Mouse (Mus musculus) midbrain, embryonic 12.5 days (tissue): ENCODE results near the gene Lmo7. TPM values are rescaled to one million over a fixed set of nuclear protein-coding genes. Genes with fewer than 3 reads are reported as not detected.

ENCODE experiments used
- ATAC-seq: fragments of 200-750 bp; cut with Nextera tagmentation; 2 replicates; pipeline ENCODE4 v1.8.0; 2017; ENCODE audit warnings: low read depth, moderate TSS enrichment, moderate library complexity; ENCODE audit not compliant: low FRiP score
- H3K27ac ChIP-seq: fragments of 300-500 bp; sonication (generic); replicated peaks from 2 replicates; pipeline ENCODE4 v1.5.1; 2016; ENCODE audit warnings: mild to moderate bottlenecking
- H3K27me3 ChIP-seq: fragments of 300-500 bp; sonication (generic); 2 replicates; pipeline ENCODE4 v1.6.1; 2016; ENCODE audit warnings: mild to moderate bottlenecking
- H3K36me3 ChIP-seq: fragments of 300-500 bp; sonication (generic); 2 replicates; pipeline ENCODE4 v1.6.1; 2016
- H3K4me1 ChIP-seq: fragments of 300-500 bp; sonication (generic); 2 replicates; pipeline ENCODE4 v1.6.1; 2016
- H3K4me2 ChIP-seq: fragments of 300-500 bp; sonication (generic); replicated peaks from 2 replicates; pipeline ENCODE4 v1.6.1; 2016; ENCODE audit warnings: mild to moderate bottlenecking, moderate library complexity
- H3K4me3 ChIP-seq: fragments of 300-500 bp; sonication (generic); 2 replicates; pipeline ENCODE4 v1.5.1; 2016; ENCODE audit warnings: mild to moderate bottlenecking
- H3K9ac ChIP-seq: fragments of 300-500 bp; sonication (generic); replicated peaks from 2 replicates; pipeline ENCODE4 v1.6.1; 2016; ENCODE audit warnings: mild to moderate bottlenecking, moderate library complexity
- H3K9me3 ChIP-seq: fragments of 300-500 bp; sonication (generic); 2 replicates; pipeline ENCODE4 v1.6.1; 2016; ENCODE audit warnings: mild to moderate bottlenecking
- WGBS: fragments of 180-500 bp; shearing (Covaris S2); methylation state at CpG from one replicate; pipeline ENCODE4 v1.1.7; 2016; 5-methylcytosine and 5-hydroxymethylcytosine counted together
- polyA plus RNA-seq: library from polyadenylated mRNA; unstranded; fragments of >200 nt; fragmentation: Nextera tagmentation; extraction: Ambion mirVana; gene quantifications from 2 replicates; pipeline ENCODE4 v1.2.1, GENCODE M21; 2016

The Lmo7 gene
- polyA plus RNA-seq, 1 experiment from 2014 or later = 4.3 TPM

- Histone ChIP-seq H3K4me2 (no peak overlapping the region), H3K36me3 (no peaks in the 10 kb centered on the region), H3K27me3 (no peaks in the 10 kb centered on the region), H3K4me3 (no peak overlapping the region), H3K27ac (no peak overlapping the region), H3K4me1 (no peaks in the 10 kb centered on the region), H3K9me3 (no peaks in the 10 kb centered on the region), H3K9ac (no peak overlapping the region)
- no peak for ATAC-seq
- 93% methylated on average over 25 of the region's 25 CpGs for WGBS
Observed at GRCm38 (mm10) chr14:101930576-101931447, 201.1 kb downstream of the Lmo7 start.

- H3K27ac ChIP-seq = no peak overlapping the region
Observed at GRCm38 (mm10) chr14:101931448-101931750, 201.6 kb downstream of the Lmo7 start.

GRCm38 (mm10) chr14:101933551-101933950, 203.8 kb downstream of the Lmo7 start:
- H3K4me3 ChIP-seq = no peak overlapping the region
- H3K9ac ChIP-seq = no peak overlapping the region
- no peaks in the 10 kb centered on the region for H3K36me3 ChIP-seq
- H3K4me2 ChIP-seq = no peak overlapping the region
- no peaks in the 10 kb centered on the region for H3K4me1 ChIP-seq
- no peak overlapping the region for H3K27ac ChIP-seq
- H3K27me3 ChIP-seq = no peaks in the 10 kb centered on the region
- no peaks in the 10 kb centered on the region for H3K9me3 ChIP-seq
- WGBS = 81% methylated on average over 9 of the region's 9 CpGs
- no peak for ATAC-seq

More at GRCm38 (mm10) chr14:101931448-101931750, 201.6 kb downstream of the Lmo7 start:
- 93% methylated on average over 4 of the region's 4 CpGs for WGBS
- no peak overlapping the region for H3K4me3 ChIP-seq
- no peaks in the 10 kb centered on the region for H3K27me3 ChIP-seq
- H3K9ac ChIP-seq = no peak overlapping the region
- no peaks in the 10 kb centered on the region for H3K9me3 ChIP-seq
- no peak overlapping the region for H3K4me2 ChIP-seq
- H3K36me3 ChIP-seq = no peaks in the 10 kb centered on the region
- no peak for ATAC-seq
- H3K4me1 ChIP-seq = no peaks in the 10 kb centered on the region

- H3K4me3 ChIP-seq = no peak overlapping the region
- H3K9ac ChIP-seq = no peak overlapping the region; the same call in 1 of the 2 replicates
- no peak overlapping the region for H3K27ac ChIP-seq
- ATAC-seq = peak; percentile 61
- WGBS = 6% methylated on average over 4 of the region's 4 CpGs
- H3K27me3 ChIP-seq = no peaks in the 10 kb centered on the region
- H3K4me2 ChIP-seq = peak overlapping the region; percentile 35
- no peaks in the 10 kb centered on the region for H3K36me3 ChIP-seq
- no peaks in the 10 kb centered on the region for H3K9me3 ChIP-seq
- H3K4me1 ChIP-seq = no peaks in the 10 kb centered on the region
Observed at GRCm38 (mm10) chr14:101942971-101943370, 213.2 kb downstream of the Lmo7 start.

- H3K4me1 ChIP-seq = no peaks in the 10 kb centered on the region
- no peaks in the 10 kb centered on the region for H3K9me3 ChIP-seq
- WGBS = 58% methylated on average over 21 of the region's 21 CpGs
- no peak overlapping the region for H3K9ac ChIP-seq
- H3K4me3 ChIP-seq = no peak overlapping the region
- no peaks in the 10 kb centered on the region for H3K27me3 ChIP-seq
- no peak overlapping the region for H3K27ac ChIP-seq
- peak; percentile 41; the same call in 1 of the 2 replicates for ATAC-seq
- H3K36me3 ChIP-seq = no peaks in the 10 kb centered on the region
- no peak overlapping the region for H3K4me2 ChIP-seq
Observed at GRCm38 (mm10) chr14:101946711-101947516, 217.2 kb downstream of the Lmo7 start.

- H3K36me3 ChIP-seq = no peaks in the 10 kb centered on the region
- no peak overlapping the region for H3K4me3 ChIP-seq
- H3K4me1 ChIP-seq = no peaks in the 10 kb centered on the region
- H3K9ac ChIP-seq = no peak overlapping the region
- H3K4me2 ChIP-seq = no peak overlapping the region
- no peaks in the 10 kb centered on the region for H3K9me3 ChIP-seq
- no peaks in the 10 kb centered on the region for H3K27me3 ChIP-seq
- H3K27ac ChIP-seq = no peak overlapping the region
- no peak; the same call in 1 of the 2 replicates for ATAC-seq
- WGBS = 67% methylated on average over 2 of the region's 2 CpGs
Observed at GRCm38 (mm10) chr14:101949114-101949513, 219.4 kb downstream of the Lmo7 start.

- ATAC-seq = no peak
- H3K4me3 ChIP-seq = no peak overlapping the region
Observed at GRCm38 (mm10) chr14:101951107-101951506, 221.3 kb downstream of the Lmo7 start.

GRCm38 (mm10) chr14:101953793-101954468, 224.2 kb downstream of the Lmo7 start:
- ATAC-seq = no peak
- Histone ChIP-seq H3K4me2 (no peak overlapping the region), H3K27me3 (no peaks in the 10 kb centered on the region)

More at GRCm38 (mm10) chr14:101951107-101951506, 221.3 kb downstream of the Lmo7 start:
- no peak overlapping the region for H3K27ac ChIP-seq
- 77% methylated on average over 6 of the region's 6 CpGs for WGBS
- no peak overlapping the region for H3K9ac ChIP-seq
- H3K9me3 ChIP-seq = no peaks in the 10 kb centered on the region
- no peak overlapping the region for H3K4me2 ChIP-seq
- H3K27me3 ChIP-seq = no peaks in the 10 kb centered on the region
- no peaks in the 10 kb centered on the region for H3K4me1 ChIP-seq
- H3K36me3 ChIP-seq = no peaks in the 10 kb centered on the region

GRCm38 (mm10) chr14:101964381-101964780, 234.6 kb downstream of the Lmo7 start:
- Histone ChIP-seq H3K27me3 (no peaks in the 10 kb centered on the region), H3K4me3 (no peak overlapping the region), H3K4me2 (no peak overlapping the region), H3K4me1 (no peaks in the 10 kb centered on the region), H3K36me3 (no peaks in the 10 kb centered on the region), H3K9me3 (no peaks in the 10 kb centered on the region), H3K27ac (no peak overlapping the region), H3K9ac (no peak overlapping the region)
- ATAC-seq = no peak
- WGBS = 77% methylated on average over 6 of the region's 6 CpGs

More at GRCm38 (mm10) chr14:101953793-101954468, 224.2 kb downstream of the Lmo7 start:
- Histone ChIP-seq H3K27ac (no peak overlapping the region), H3K4me3 (no peak overlapping the region), H3K36me3 (no peaks in the 10 kb centered on the region), H3K4me1 (no peaks in the 10 kb centered on the region), H3K9ac (no peak overlapping the region), H3K9me3 (no peaks in the 10 kb centered on the region)
- WGBS = 87% methylated on average over 9 of the region's 9 CpGs

GRCm38 (mm10) chr14:101964956-101965355, 235.2 kb downstream of the Lmo7 start:
- ATAC-seq = no peak
- Histone ChIP-seq H3K9me3 (no peaks in the 10 kb centered on the region), H3K4me2 (no peak overlapping the region), H3K4me1 (no peaks in the 10 kb centered on the region), H3K9ac (no peak overlapping the region), H3K27me3 (no peaks in the 10 kb centered on the region), H3K4me3 (no peak overlapping the region), H3K27ac (no peak overlapping the region), H3K36me3 (no peaks in the 10 kb centered on the region)
- WGBS = 76% methylated on average over 1 of the region's 1 CpGs

GRCm38 (mm10) chr14:101972764-101973163, 243.0 kb downstream of the Lmo7 start:
- Histone ChIP-seq H3K4me1 (no peaks in the 10 kb centered on the region), H3K9me3 (no peaks in the 10 kb centered on the region), H3K4me3 (no peak overlapping the region), H3K27ac (no peak overlapping the region), H3K36me3 (no peaks in the 10 kb centered on the region), H3K9ac (no peak overlapping the region), H3K4me2 (no peak overlapping the region), H3K27me3 (no peaks in the 10 kb centered on the region)
- WGBS = 82% methylated on average over 1 of the region's 1 CpGs
- ATAC-seq = no peak

- H3K27ac ChIP-seq = no peak overlapping the region
- no peak overlapping the region for H3K4me2 ChIP-seq
- H3K9me3 ChIP-seq = no peaks in the 10 kb centered on the region
- no peak for ATAC-seq
- 57% methylated on average over 6 of the region's 6 CpGs for WGBS
- no peaks in the 10 kb centered on the region for H3K36me3 ChIP-seq
- H3K4me3 ChIP-seq = no peak overlapping the region
- H3K9ac ChIP-seq = no peak overlapping the region
- H3K27me3 ChIP-seq = no peaks in the 10 kb centered on the region
- no peaks in the 10 kb centered on the region for H3K4me1 ChIP-seq
Observed at GRCm38 (mm10) chr14:101973171-101973570, 243.4 kb downstream of the Lmo7 start.
